Mouse (Mus musculus) liver, embryonic 12.5 days (tissue): Measurements from ENCODE around the gene Tnni2. TPM values are rescaled to one million over a fixed set of nuclear protein-coding genes. Genes with fewer than 3 reads are reported as not detected.
A peak's percentile ranks its signal among the peaks of the same experiment; 100 is the strongest.

Source experiments
- ATAC-seq: fragments of 200-750 bp; cut with Nextera tagmentation; 2 replicates; pipeline ENCODE4 v1.8.0; 2017; ENCODE audit warnings: moderate number of reproducible peaks, mild to moderate bottlenecking, moderate library complexity
- H3K27ac ChIP-seq: fragments of 300-500 bp; sonication (generic); 2 replicates; pipeline ENCODE4 v1.5.1; 2016; ENCODE audit warnings: mild to moderate bottlenecking
- H3K27me3 ChIP-seq: fragments of 300-500 bp; sonication (generic); replicated peaks from 2 replicates; pipeline ENCODE4 v1.6.1; 2016; ENCODE audit warnings: mild to moderate bottlenecking, moderate library complexity
- H3K36me3 ChIP-seq: fragments of 300-500 bp; sonication (generic); 2 replicates; pipeline ENCODE4 v1.6.1; 2016; ENCODE audit warnings: mild to moderate bottlenecking, moderate library complexity
- H3K4me1 ChIP-seq: fragments of 300-500 bp; sonication (generic); 2 replicates; pipeline ENCODE4 v1.6.1; 2016
- H3K4me2 ChIP-seq: fragments of 300-500 bp; sonication (generic); 2 replicates; pipeline ENCODE4 v1.6.1; 2016; ENCODE audit warnings: mild to moderate bottlenecking, moderate library complexity
- H3K4me3 ChIP-seq: fragments of 300-500 bp; sonication (generic); 2 replicates; pipeline ENCODE4 v1.5.1; 2016; ENCODE audit warnings: mild to moderate bottlenecking, moderate library complexity
- H3K9ac ChIP-seq: fragments of 300-500 bp; sonication (generic); 2 replicates; pipeline ENCODE4 v1.6.1; 2016; ENCODE audit warnings: mild to moderate bottlenecking, moderate library complexity
- H3K9me3 ChIP-seq: fragments of 300-500 bp; sonication (generic); replicated peaks from 2 replicates; pipeline ENCODE4 v1.6.1; 2016; ENCODE audit warnings: mild to moderate bottlenecking, moderate library complexity
- WGBS: fragments of 180-500 bp; shearing (Covaris S2); methylation state at CpG from one replicate; pipeline ENCODE4 v1.1.7; 2016; ENCODE audit not compliant: insufficient replicate concordance; 5-methylcytosine and 5-hydroxymethylcytosine counted together
- polyA plus RNA-seq: library from polyadenylated mRNA; unstranded; fragments of >200 nt; fragmentation: Nextera tagmentation; extraction: Ambion mirVana; gene quantifications from 2 replicates; pipeline ENCODE4 v1.2.1, GENCODE M21; 2016

The Tnni2 gene
- polyA plus RNA-seq, 1 experiment from 2014 or later: 2.4 TPM

DNA sequence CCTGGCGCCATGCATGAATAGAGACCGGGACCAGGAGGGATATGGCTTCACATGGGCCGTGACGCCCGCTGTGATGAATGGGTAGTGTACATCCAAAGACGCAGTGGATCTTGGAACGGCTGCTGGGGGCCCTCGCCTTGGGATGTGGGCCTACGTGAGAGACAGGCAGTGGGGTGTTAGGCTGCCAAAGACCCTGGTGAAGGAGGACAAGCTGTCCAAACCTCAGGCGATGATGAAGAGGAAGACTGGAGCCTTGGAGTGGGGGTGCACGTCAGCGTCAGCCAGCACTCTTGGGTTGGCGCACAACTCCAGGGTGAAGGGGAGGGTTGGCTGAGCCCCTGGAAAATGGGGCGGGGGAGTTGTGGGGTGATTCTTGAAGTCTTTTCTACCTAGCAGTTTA lies 10.5 kb upstream of the Tnni2 start:
- WGBS: 79% methylated on average over 14 of the region's 14 CpGs
- H3K9ac ChIP-seq: no peak overlapping the region
- peaks cover 61% of the 10 kb centered on the region for H3K27me3 ChIP-seq
- H3K27ac ChIP-seq: no peak overlapping the region
- H3K4me1 ChIP-seq: peaks cover 10% of the 10 kb centered on the region
- H3K36me3 ChIP-seq: no peaks in the 10 kb centered on the region
- no peak overlapping the region for H3K4me3 ChIP-seq
- H3K4me2 ChIP-seq: no peak overlapping the region
- H3K9me3 ChIP-seq: no peaks in the 10 kb centered on the region
- no peak for ATAC-seq

GRCm38 (mm10) chr7:142433623-142434022 lies 8.0 kb upstream of the Tnni2 start:
- Histone ChIP-seq H3K9me3 (no peaks in the 10 kb centered on the region), H3K9ac (no peak overlapping the region; the same call in 1 of the 2 replicates), H3K27ac (no peak overlapping the region), H3K27me3 (peaks cover 55% of the 10 kb centered on the region), H3K4me1 (peaks cover 10% of the 10 kb centered on the region; the same call in 1 of the 2 replicates), H3K4me2 (no peak overlapping the region), H3K4me3 (no peak overlapping the region), H3K36me3 (no peaks in the 10 kb centered on the region)
- WGBS: 28% methylated on average over 19 of the region's 19 CpGs
- ATAC-seq: no peak

DNA sequence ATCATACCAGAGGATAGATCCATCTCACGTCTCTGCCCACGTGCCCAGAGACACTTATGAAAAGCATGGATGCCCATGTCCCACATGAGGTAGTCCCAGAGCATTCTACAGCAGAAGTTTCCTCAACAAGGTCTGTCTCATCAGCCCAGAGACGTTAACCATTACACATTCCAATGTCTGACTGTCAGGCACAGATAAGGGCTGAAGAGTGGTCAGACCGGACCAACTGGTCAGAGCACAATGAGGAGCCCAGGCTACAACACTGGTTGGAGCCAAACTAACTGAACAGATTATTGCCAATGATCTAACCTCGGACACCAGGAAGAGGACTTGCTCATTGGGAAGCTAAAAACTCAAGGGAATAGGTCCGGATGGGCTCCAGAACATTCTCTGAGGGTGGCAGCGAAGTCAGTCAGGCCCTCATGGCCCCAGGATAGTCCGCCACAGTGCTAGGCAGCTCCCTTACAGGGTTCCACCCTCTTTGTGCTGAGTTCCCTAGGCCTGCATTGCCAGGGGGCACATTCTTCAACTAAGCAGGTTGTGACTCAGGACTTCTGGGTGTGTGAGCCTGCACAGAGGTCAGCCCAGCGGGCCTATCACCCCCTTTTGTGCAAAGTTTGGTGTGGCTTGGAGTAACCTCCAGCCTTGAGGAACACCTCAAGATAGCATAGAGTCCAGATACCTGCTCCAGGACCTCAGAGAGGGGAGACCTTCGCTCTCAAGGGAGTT lies 7.3 kb upstream of the Tnni2 start, which contains the start of gene Syt8:
TSS of gene Syt8 (plus strand) at position 714 of the 729 bp plus-strand sequence.
- Histone ChIP-seq H3K9me3 (no peaks in the 10 kb centered on the region), H3K9ac (no peak within 1 kb of the TSS; the same call in 1 of the 2 replicates), H3K4me3 (no peak within 1 kb of the TSS), H3K36me3 (no peaks in the 10 kb centered on the region), H3K27me3 (peaks cover 49% of the 10 kb centered on the region), H3K4me2 (no peak within 1 kb of the TSS), H3K4me1 (peaks cover 10% of the 10 kb centered on the region; the same call in 1 of the 2 replicates), H3K27ac (peak within 1 kb of the TSS; percentile 7)
- 56% methylated on average over 10 of the region's 10 CpGs for WGBS
- ATAC-seq: no peak

GRCm38 (mm10) chr7:142435524-142435923 lies 6.1 kb upstream of the Tnni2 start:
- Histone ChIP-seq H3K36me3 (no peaks in the 10 kb centered on the region), H3K27ac (peak overlapping the region; percentile 7; the same call in 1 of the 2 replicates), H3K4me2 (no peak overlapping the region), H3K9ac (no peak overlapping the region), H3K9me3 (no peaks in the 10 kb centered on the region), H3K4me3 (no peak overlapping the region), H3K4me1 (peaks cover 12% of the 10 kb centered on the region; the same call in 1 of the 2 replicates), H3K27me3 (peaks cover 36% of the 10 kb centered on the region)
- peak; percentile 53; the same call in 1 of the 2 replicates for ATAC-seq
- 20% methylated on average over 4 of the region's 4 CpGs for WGBS

DNA sequence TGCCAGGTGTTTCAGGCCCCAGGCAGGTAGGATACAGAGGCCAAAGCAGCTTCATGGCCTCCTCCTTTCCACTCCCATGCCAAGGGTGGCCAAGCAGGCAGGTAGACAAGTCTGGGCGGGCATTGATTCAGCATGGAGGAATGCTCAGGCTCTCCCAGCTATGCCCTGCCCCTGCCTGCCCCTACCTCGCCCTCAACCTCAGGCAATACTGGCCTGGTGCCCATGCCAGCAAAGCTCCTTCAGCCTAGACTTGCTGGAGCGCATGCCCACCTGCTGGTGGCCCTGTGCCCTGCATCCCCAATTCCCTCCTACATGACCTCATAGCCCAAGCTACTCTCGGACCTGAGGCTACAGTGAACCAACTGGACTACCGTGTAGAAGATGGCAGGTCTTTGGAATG lies 4.3 kb upstream of the Tnni2 start:
- H3K4me1 ChIP-seq: peaks cover 26% of the 10 kb centered on the region; the same call in 1 of the 2 replicates
- no peaks in the 10 kb centered on the region for H3K9me3 ChIP-seq

GRCm38 (mm10) chr7:142439966-142440365 lies 1.6 kb upstream of the Tnni2 start:
- ATAC-seq: no peak
- H3K4me3 ChIP-seq: no peak overlapping the region
- H3K4me2 ChIP-seq: no peak overlapping the region
- no peaks in the 10 kb centered on the region for H3K36me3 ChIP-seq
- no peaks in the 10 kb centered on the region; the same call in 1 of the 2 replicates for H3K27me3 ChIP-seq
- H3K9me3 ChIP-seq: no peaks in the 10 kb centered on the region
- H3K9ac ChIP-seq: no peak overlapping the region
- H3K4me1 ChIP-seq: 0 out of 2 replicates have a peak, but pooled peaks cover 15% of the 10 kb centered on the region
- WGBS: 77% methylated on average over 14 of the region's 14 CpGs
- no peak overlapping the region for H3K27ac ChIP-seq

More for the DNA sequence above, 4.3 kb upstream of the Tnni2 start:
- Histone ChIP-seq H3K36me3 (no peaks in the 10 kb centered on the region), H3K27me3 (peaks cover 23% of the 10 kb centered on the region), H3K4me3 (no peak overlapping the region), H3K4me2 (no peak overlapping the region), H3K27ac (no peak overlapping the region), H3K9ac (no peak overlapping the region)
- WGBS: 72% methylated on average over 5 of the region's 5 CpGs
- ATAC-seq: no peak

- 51% methylated on average over 5 of the region's 5 CpGs for WGBS
- H3K4me3 ChIP-seq: no peak overlapping the region
- H3K4me1 ChIP-seq: 0 out of 2 replicates have a peak, but pooled peaks cover 15% of the 10 kb centered on the region
- no peaks in the 10 kb centered on the region; the same call in 1 of the 2 replicates for H3K27me3 ChIP-seq
- H3K9ac ChIP-seq: no peak overlapping the region
- no peaks in the 10 kb centered on the region for H3K9me3 ChIP-seq
- H3K27ac ChIP-seq: no peak overlapping the region
- ATAC-seq: 0 out of 2 replicates have a peak, but pooled peaks have one; percentile 22
- H3K36me3 ChIP-seq: no peaks in the 10 kb centered on the region
- H3K4me2 ChIP-seq: no peak overlapping the region
Measured at GRCm38 (mm10) chr7:142440657-142441114, 922 bp upstream of the Tnni2 start.

DNA sequence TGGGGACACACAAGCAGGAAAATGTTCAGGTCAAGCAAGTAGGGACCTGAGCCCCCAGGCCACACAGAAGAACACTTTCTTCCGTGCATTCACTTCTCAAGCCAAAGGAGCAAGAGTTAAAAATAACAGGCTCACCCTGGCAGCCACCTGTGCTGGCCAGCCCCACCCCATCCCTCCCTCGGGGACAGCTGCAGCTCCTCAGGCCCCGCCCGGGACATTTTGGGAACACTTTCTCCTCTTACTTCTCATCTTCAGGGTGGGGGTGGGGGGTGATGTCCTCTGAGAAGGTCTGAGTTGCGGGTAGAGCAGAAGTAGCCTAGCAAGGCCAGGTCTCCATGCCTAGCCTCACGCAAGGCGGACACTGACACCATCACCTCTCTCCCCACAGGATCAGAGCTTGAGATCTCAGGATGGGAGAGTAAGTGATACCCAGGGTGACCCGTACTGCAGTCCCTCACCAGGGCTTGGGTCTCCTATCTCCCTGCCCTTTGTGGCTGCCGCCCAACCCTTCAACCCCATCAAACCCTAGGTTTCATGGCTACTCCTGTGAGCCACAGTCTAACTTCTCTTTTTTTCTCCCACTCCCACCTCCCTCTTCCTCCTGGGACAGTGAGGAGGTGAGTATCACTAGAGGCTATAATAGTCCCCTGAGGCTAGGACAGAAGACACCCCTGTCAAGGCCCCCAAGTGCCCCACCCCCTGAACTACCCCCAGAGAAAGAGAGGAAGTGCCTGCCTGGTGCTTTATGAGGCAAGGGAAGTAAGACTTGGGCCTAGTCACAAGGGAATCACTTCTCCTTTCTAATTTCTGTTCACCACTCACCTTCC lies 686 bp downstream of the Tnni2 start:
- Histone ChIP-seq H3K9me3 (no peaks in the 10 kb centered on the region), H3K27ac (0 out of 2 replicates have a peak overlapping the region, but pooled peaks have one; percentile 20), H3K4me1 (0 out of 2 replicates have a peak, but pooled peaks cover 15% of the 10 kb centered on the region), H3K4me3 (no peak overlapping the region), H3K4me2 (no peak overlapping the region), H3K27me3 (no peaks in the 10 kb centered on the region; the same call in 1 of the 2 replicates), H3K9ac (no peak overlapping the region), H3K36me3 (no peaks in the 10 kb centered on the region)
- ATAC-seq: no peak
- 40% methylated on average over 9 of the region's 9 CpGs for WGBS

- H3K9ac ChIP-seq: no peak overlapping the region
- H3K27ac ChIP-seq: peak overlapping the region; percentile 49; the same call in 1 of the 2 replicates
- ATAC-seq: peak; percentile 14; the same call in 1 of the 2 replicates
- no peaks in the 10 kb centered on the region for H3K36me3 ChIP-seq
- no peak overlapping the region for H3K4me3 ChIP-seq
- H3K27me3 ChIP-seq: no peaks in the 10 kb centered on the region; the same call in 1 of the 2 replicates
- WGBS: 62% methylated on average over 7 of the region's 7 CpGs
- no peaks in the 10 kb centered on the region for H3K9me3 ChIP-seq
- 0 out of 2 replicates have a peak, but pooled peaks cover 15% of the 10 kb centered on the region for H3K4me1 ChIP-seq
- no peak overlapping the region for H3K4me2 ChIP-seq
Measured at GRCm38 (mm10) chr7:142442908-142443420, 1.4 kb downstream of the Tnni2 start.

GRCm38 (mm10) chr7:142443474-142443873 lies 1.9 kb downstream of the Tnni2 start:
- no peak overlapping the region for H3K4me2 ChIP-seq
- no peaks in the 10 kb centered on the region; the same call in 1 of the 2 replicates for H3K27me3 ChIP-seq
- H3K36me3 ChIP-seq: no peaks in the 10 kb centered on the region
- ATAC-seq: no peak
- no peak overlapping the region for H3K27ac ChIP-seq
- no peak overlapping the region for H3K9ac ChIP-seq
- no peak overlapping the region for H3K4me3 ChIP-seq
- 67% methylated on average over 5 of the region's 5 CpGs for WGBS
- no peaks in the 10 kb centered on the region for H3K9me3 ChIP-seq
- 0 out of 2 replicates have a peak, but pooled peaks cover 15% of the 10 kb centered on the region for H3K4me1 ChIP-seq

DNA sequence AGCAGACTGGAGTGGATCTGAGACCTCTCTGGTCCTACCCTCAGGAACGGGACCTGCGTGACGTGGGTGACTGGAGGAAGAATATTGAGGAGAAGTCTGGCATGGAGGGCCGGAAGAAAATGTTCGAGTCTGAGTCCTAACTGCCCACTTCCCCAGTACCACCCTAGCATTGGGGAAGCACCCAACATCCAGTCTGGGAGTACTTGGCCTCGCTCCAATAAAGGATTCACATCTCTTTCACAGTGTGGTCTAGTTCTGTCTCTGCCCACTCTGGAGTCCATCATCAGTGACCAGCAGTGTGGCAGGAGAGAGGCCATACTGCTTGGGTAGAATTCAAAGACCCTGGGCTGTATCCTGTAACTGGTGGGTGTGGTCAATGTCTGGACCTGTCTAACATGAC lies 2.6 kb downstream of the Tnni2 start:
- Histone ChIP-seq H3K27ac (no peak overlapping the region), H3K4me2 (no peak overlapping the region), H3K4me1 (0 out of 2 replicates have a peak, but pooled peaks cover 15% of the 10 kb centered on the region), H3K4me3 (no peak overlapping the region), H3K9ac (no peak overlapping the region), H3K36me3 (no peaks in the 10 kb centered on the region), H3K27me3 (no peaks in the 10 kb centered on the region; the same call in 1 of the 2 replicates), H3K9me3 (no peaks in the 10 kb centered on the region)
- ATAC-seq: no peak
- 69% methylated on average over 6 of the region's 6 CpGs for WGBS
